Mouse (Mus musculus) left cerebral cortex, adult 9 months (tissue): ENCODE data around the gene Pard6b.

Source experiments
- DNase-seq, 2 experiments: peaks; one replicate each; pipeline ENCODE4 v3.0.0; 2022; ENCODE audit warnings: low spot score in 2 of 2

Gene Pard6b

GRCm38 (mm10) chr2:168127767-168128166 is 47.0 kb downstream of the Pard6b start:
- DNase-seq = no peak

- peak; percentile 67 to 93 for DNase-seq
Measured at GRCm38 (mm10) chr2:168128211-168128859, 47.5 kb downstream of the Pard6b start.

- DNase-seq = no peak
Measured at GRCm38 (mm10) chr2:168130046-168130445, 49.2 kb downstream of the Pard6b start.

DNA sequence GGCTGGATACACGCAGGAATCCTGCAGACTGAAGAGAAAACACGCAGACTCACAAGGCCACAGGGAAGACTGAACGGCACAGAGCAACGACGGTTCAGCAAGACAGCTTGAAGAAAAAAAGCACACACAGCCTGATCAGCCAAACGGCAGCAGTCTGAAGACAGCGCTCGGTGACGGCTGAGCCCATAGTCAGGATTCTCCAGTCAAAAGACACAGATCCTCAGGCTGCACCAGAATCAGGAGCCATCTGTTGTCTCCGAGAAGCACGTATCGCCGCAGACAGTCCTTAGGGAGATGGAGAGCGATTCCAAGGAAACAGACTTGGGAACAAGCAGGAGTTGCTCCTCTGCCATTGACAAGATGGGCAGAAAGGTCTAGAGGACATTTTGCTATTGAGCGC is 56.4 kb downstream of the Pard6b start:
- DNase-seq = peak in 1 of 2 experiments; percentile 37

GRCm38 (mm10) chr2:168143794-168144193 is 63.0 kb downstream of the Pard6b start:
- no peak for DNase-seq

DNA sequence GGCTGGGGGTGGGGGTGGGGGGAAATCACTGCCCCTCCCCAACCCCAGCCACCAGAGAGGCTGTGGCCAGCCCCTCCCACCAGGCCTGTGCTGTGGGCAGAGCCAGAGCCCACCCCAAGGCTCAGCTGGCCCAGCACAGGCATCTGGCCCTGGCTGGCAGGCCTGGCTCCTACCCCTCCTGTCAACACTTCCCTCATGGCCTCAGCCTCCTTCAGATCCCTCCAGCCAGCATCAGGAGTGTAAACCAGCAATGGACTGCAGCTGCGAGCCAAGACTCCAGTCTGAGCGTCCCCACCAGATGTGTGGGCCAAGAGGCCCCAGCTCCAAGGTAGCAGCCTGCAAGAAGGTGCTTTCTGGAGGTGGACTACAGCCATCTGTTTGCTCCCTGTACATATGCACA is 64.6 kb downstream of the Pard6b start:
- DNase-seq = no peak

DNA sequence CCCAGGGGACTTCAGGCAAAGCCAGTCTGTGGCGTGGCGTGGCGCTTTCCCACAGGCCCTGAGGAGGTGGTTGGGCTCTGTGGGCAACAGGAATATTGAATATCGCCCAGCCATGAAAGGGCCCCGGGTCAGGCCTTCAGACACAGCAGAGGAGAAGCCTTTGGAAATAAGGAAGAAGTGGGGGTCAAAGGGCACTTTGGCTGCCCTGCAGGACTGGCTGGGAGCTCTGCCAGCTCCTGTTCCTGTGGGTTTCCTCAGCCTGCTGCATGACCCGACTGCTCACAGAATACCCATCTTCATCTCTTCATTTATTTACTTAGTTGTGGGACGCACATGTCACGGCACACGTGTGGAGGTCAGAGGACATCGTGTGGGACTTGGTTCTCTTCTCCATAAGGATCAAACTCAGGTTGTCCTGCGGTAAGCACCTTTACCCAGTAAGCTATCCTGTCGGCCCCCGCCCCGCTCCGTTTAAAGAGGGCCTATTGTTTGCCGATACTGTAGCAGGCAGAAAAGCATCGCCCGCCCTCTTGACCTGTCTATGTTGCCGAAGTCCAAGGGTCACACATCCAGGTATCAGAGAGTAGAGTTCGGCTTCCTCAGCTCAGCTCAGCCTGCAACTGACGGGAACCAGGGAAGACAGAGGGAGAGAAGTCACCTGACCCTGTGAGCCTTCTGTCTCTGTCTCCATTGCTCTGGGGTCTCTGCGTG is 67.1 kb downstream of the Pard6b start:
- DNase-seq = no peak

DNA sequence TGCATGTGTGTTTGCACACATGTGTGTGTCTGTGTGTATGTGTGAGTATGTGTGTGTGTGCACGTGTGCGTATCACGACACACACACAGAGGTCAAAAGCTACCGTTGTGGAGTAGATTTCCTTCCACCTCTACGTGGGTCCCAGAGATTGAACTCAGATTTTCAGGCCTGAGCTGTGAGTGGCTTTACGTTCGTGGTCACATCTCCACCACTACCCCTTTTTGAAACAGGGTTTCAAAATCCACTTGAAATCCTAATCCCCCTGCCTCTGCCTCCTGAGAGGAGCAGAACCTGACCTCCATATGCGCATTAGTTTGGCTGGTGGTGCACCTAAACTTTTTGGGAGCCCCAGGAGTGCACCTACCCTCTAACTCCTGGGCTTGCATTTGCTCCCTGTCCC is 68.4 kb downstream of the Pard6b start:
- DNase-seq = no peak
